Mouse (Mus musculus) hindbrain, embryonic 12.5 days (tissue): Measurements from ENCODE around the gene Olfr322. TPM values are rescaled to one million over a fixed set of nuclear protein-coding genes. Genes with fewer than 3 reads are reported as not detected.

ENCODE experiments used
- ATAC-seq: fragments of 200-750 bp; cut with Nextera tagmentation; 2 replicates; pipeline ENCODE4 v1.8.0; 2017; ENCODE audit warnings: moderate TSS enrichment; ENCODE audit not compliant: low FRiP score
- H3K27ac ChIP-seq: fragments of 300-500 bp; sonication (generic); 2 replicates; pipeline ENCODE4 v1.5.1; 2016; ENCODE audit warnings: mild to moderate bottlenecking
- H3K27me3 ChIP-seq: fragments of 300-500 bp; sonication (generic); 2 replicates; pipeline ENCODE4 v1.6.1; 2016; ENCODE audit warnings: mild to moderate bottlenecking
- H3K36me3 ChIP-seq: fragments of 300-500 bp; sonication (generic); 2 replicates; pipeline ENCODE4 v1.6.1; 2016; ENCODE audit warnings: mild to moderate bottlenecking
- H3K4me1 ChIP-seq: fragments of 300-500 bp; sonication (generic); 2 replicates; pipeline ENCODE4 v1.6.1; 2016
- H3K4me2 ChIP-seq: fragments of 300-500 bp; sonication (generic); replicated peaks from 2 replicates; pipeline ENCODE4 v1.6.1; 2016; ENCODE audit warnings: mild to moderate bottlenecking
- H3K4me3 ChIP-seq: fragments of 300-500 bp; sonication (generic); 2 replicates; pipeline ENCODE4 v1.5.1; 2016; ENCODE audit warnings: mild to moderate bottlenecking
- H3K9ac ChIP-seq: fragments of 300-500 bp; sonication (generic); 2 replicates; pipeline ENCODE4 v1.6.1; 2016; ENCODE audit warnings: mild to moderate bottlenecking, moderate library complexity
- H3K9me3 ChIP-seq: fragments of 300-500 bp; sonication (generic); replicated peaks from 2 replicates; pipeline ENCODE4 v1.6.1; 2016; ENCODE audit warnings: mild to moderate bottlenecking
- WGBS: fragments of 180-500 bp; shearing (Covaris S2); methylation state at CpG from one replicate; pipeline ENCODE4 v1.1.7; 2016; 5-methylcytosine and 5-hydroxymethylcytosine counted together
- polyA plus RNA-seq: library from polyadenylated mRNA; unstranded; fragments of >200 nt; fragmentation: Nextera tagmentation; extraction: Ambion mirVana; gene quantifications from 2 replicates; pipeline ENCODE4 v1.2.1, GENCODE M21; 2016

The Olfr322 gene
- not detected in 2 replicates for polyA plus RNA-seq

- H3K27me3 ChIP-seq: no peaks in the 10 kb centered on the region
- H3K4me3 ChIP-seq: no peak within 1 kb of the TSS
- H3K4me2 ChIP-seq: no peak within 1 kb of the TSS
- ATAC-seq: no peak
- 92% methylated on average over 4 of the region's 4 CpGs for WGBS
- H3K36me3 ChIP-seq: no peaks in the 10 kb centered on the region
- H3K9me3 ChIP-seq: no peaks in the 10 kb centered on the region
- H3K27ac ChIP-seq: no peak within 1 kb of the TSS
- no peaks in the 10 kb centered on the region; the same call in 1 of the 2 replicates for H3K4me1 ChIP-seq
- H3K9ac ChIP-seq: no peak within 1 kb of the TSS
Measured at GRCm38 (mm10) chr11:58658596-58658995, at the start of gene Olfr322. Olfr322 (plus strand) TSS chr11:58658782.

GRCm38 (mm10) chr11:58613359-58613758, 45.2 kb upstream of the Olfr322 start:
- no peak overlapping the region for H3K9ac ChIP-seq
- no peaks in the 10 kb centered on the region for H3K36me3 ChIP-seq
- H3K4me1 ChIP-seq: peaks cover 3% of the 10 kb centered on the region; the same call in 1 of the 2 replicates
- H3K4me2 ChIP-seq: no peak overlapping the region
- no peak for ATAC-seq
- no peaks in the 10 kb centered on the region for H3K9me3 ChIP-seq
- 91% methylated on average over 3 of the region's 3 CpGs for WGBS
- no peak overlapping the region for H3K27ac ChIP-seq
- H3K27me3 ChIP-seq: no peaks in the 10 kb centered on the region
- no peak overlapping the region for H3K4me3 ChIP-seq

GRCm38 (mm10) chr11:58614526-58614925, 44.1 kb upstream of the Olfr322 start:
- Histone ChIP-seq H3K4me2 (no peak overlapping the region), H3K4me1 (peaks cover 9% of the 10 kb centered on the region)
- no peak for ATAC-seq

GRCm38 (mm10) chr11:58615975-58616374, 42.6 kb upstream of the Olfr322 start, which contains the start of gene 2210407C18Rik:
2210407C18Rik (minus strand) TSS chr11:58616075.
- no peak for ATAC-seq
- Histone ChIP-seq H3K9me3 (no peaks in the 10 kb centered on the region), H3K27me3 (no peaks in the 10 kb centered on the region), H3K9ac (no peak within 1 kb of the TSS), H3K27ac (no peak within 1 kb of the TSS), H3K4me3 (no peak within 1 kb of the TSS), H3K4me2 (no peak within 1 kb of the TSS), H3K4me1 (peaks cover 9% of the 10 kb centered on the region), H3K36me3 (no peaks in the 10 kb centered on the region)
- WGBS: 89% methylated on average over 4 of the region's 4 CpGs

More at GRCm38 (mm10) chr11:58614526-58614925, 44.1 kb upstream of the Olfr322 start:
- no peaks in the 10 kb centered on the region for H3K36me3 ChIP-seq
- H3K9me3 ChIP-seq: no peaks in the 10 kb centered on the region
- H3K27me3 ChIP-seq: no peaks in the 10 kb centered on the region
- H3K27ac ChIP-seq: no peak overlapping the region
- H3K4me3 ChIP-seq: no peak overlapping the region
- H3K9ac ChIP-seq: no peak overlapping the region

GRCm38 (mm10) chr11:58618369-58618768, 40.2 kb upstream of the Olfr322 start:
- H3K4me3 ChIP-seq: no peak overlapping the region
- peaks cover 9% of the 10 kb centered on the region for H3K4me1 ChIP-seq
- H3K9me3 ChIP-seq: no peaks in the 10 kb centered on the region
- no peak for ATAC-seq
- H3K4me2 ChIP-seq: no peak overlapping the region
- 76% methylated on average over 3 of the region's 3 CpGs for WGBS
- no peaks in the 10 kb centered on the region for H3K36me3 ChIP-seq
- H3K27ac ChIP-seq: no peak overlapping the region
- H3K27me3 ChIP-seq: no peaks in the 10 kb centered on the region
- H3K9ac ChIP-seq: no peak overlapping the region

- Histone ChIP-seq H3K4me1 (peaks cover 9% of the 10 kb centered on the region), H3K4me3 (no peak overlapping the region), H3K9me3 (no peaks in the 10 kb centered on the region), H3K27me3 (no peaks in the 10 kb centered on the region), H3K4me2 (no peak overlapping the region), H3K27ac (no peak overlapping the region), H3K36me3 (no peaks in the 10 kb centered on the region), H3K9ac (no peak overlapping the region)
- WGBS: 45% methylated on average over 6 of the region's 6 CpGs
- no peak for ATAC-seq
Measured at GRCm38 (mm10) chr11:58618793-58619192, 39.8 kb upstream of the Olfr322 start.

GRCm38 (mm10) chr11:58626146-58626545, 32.4 kb upstream of the Olfr322 start:
- H3K27me3 ChIP-seq: no peaks in the 10 kb centered on the region

GRCm38 (mm10) chr11:58630401-58630800, 28.2 kb upstream of the Olfr322 start, which contains the start of gene Olfr323:
Olfr323 (minus strand) TSS chr11:58630501.
- H3K9me3 ChIP-seq: no peaks in the 10 kb centered on the region
- no peak within 1 kb of the TSS for H3K9ac ChIP-seq
- no peak for ATAC-seq
- no peaks in the 10 kb centered on the region for H3K36me3 ChIP-seq
- no peak within 1 kb of the TSS for H3K4me2 ChIP-seq
- WGBS: 74% methylated on average over 5 of the region's 5 CpGs
- no peaks in the 10 kb centered on the region for H3K27me3 ChIP-seq
- H3K4me3 ChIP-seq: no peak within 1 kb of the TSS
- H3K27ac ChIP-seq: no peak within 1 kb of the TSS
- H3K4me1 ChIP-seq: no peaks in the 10 kb centered on the region

More at GRCm38 (mm10) chr11:58626146-58626545, 32.4 kb upstream of the Olfr322 start:
- WGBS: 55% methylated on average over 4 of the region's 4 CpGs
- Histone ChIP-seq H3K4me3 (no peak overlapping the region), H3K9me3 (no peaks in the 10 kb centered on the region), H3K36me3 (no peaks in the 10 kb centered on the region), H3K4me1 (no peaks in the 10 kb centered on the region), H3K27ac (no peak overlapping the region), H3K4me2 (no peak overlapping the region), H3K9ac (no peak overlapping the region)
- ATAC-seq: no peak

- ATAC-seq: no peak
- H3K9me3 ChIP-seq: no peaks in the 10 kb centered on the region
- no peaks in the 10 kb centered on the region for H3K4me1 ChIP-seq
- no peak overlapping the region for H3K27ac ChIP-seq
- H3K27me3 ChIP-seq: peaks cover 4% of the 10 kb centered on the region
- no peak overlapping the region for H3K4me2 ChIP-seq
- H3K9ac ChIP-seq: no peak overlapping the region
- no peak overlapping the region for H3K4me3 ChIP-seq
- no peaks in the 10 kb centered on the region for H3K36me3 ChIP-seq
- WGBS: 72% methylated on average over 4 of the region's 4 CpGs
Measured at GRCm38 (mm10) chr11:58634878-58635277, 23.7 kb upstream of the Olfr322 start.

- H3K4me2 ChIP-seq: no peak overlapping the region
- H3K4me3 ChIP-seq: no peak overlapping the region
- WGBS: 16% methylated on average over 3 of the region's 4 CpGs
- H3K9ac ChIP-seq: no peak overlapping the region
- H3K9me3 ChIP-seq: no peaks in the 10 kb centered on the region
- H3K27me3 ChIP-seq: peaks cover 15% of the 10 kb centered on the region
- ATAC-seq: no peak
- no peaks in the 10 kb centered on the region for H3K36me3 ChIP-seq
- peaks cover 9% of the 10 kb centered on the region for H3K4me1 ChIP-seq
- no peak overlapping the region for H3K27ac ChIP-seq
Measured at GRCm38 (mm10) chr11:58636376-58636977, 22.1 kb upstream of the Olfr322 start.

GRCm38 (mm10) chr11:58638176-58638701, 20.3 kb upstream of the Olfr322 start:
- Histone ChIP-seq H3K4me2 (no peak overlapping the region), H3K4me1 (peaks cover 9% of the 10 kb centered on the region), H3K4me3 (no peak overlapping the region), H3K9me3 (no peaks in the 10 kb centered on the region), H3K36me3 (no peaks in the 10 kb centered on the region), H3K27me3 (peaks cover 21% of the 10 kb centered on the region), H3K9ac (no peak overlapping the region), H3K27ac (no peak overlapping the region)
- WGBS: 76% methylated on average over 7 of the region's 7 CpGs
- no peak for ATAC-seq

- peaks cover 21% of the 10 kb centered on the region for H3K27me3 ChIP-seq
- H3K9me3 ChIP-seq: no peaks in the 10 kb centered on the region
- peak within 1 kb of the TSS; percentile 66 for H3K9ac ChIP-seq
- H3K4me2 ChIP-seq: peak within 1 kb of the TSS; percentile 93
- WGBS: 7% methylated on average over 34 of the region's 34 CpGs
- peaks cover 9% of the 10 kb centered on the region for H3K4me1 ChIP-seq
- no peak for ATAC-seq
- H3K4me3 ChIP-seq: peak within 1 kb of the TSS; percentile 37
- H3K27ac ChIP-seq: no peak within 1 kb of the TSS
- H3K36me3 ChIP-seq: no peaks in the 10 kb centered on the region
Measured at GRCm38 (mm10) chr11:58640272-58640867, 18.2 kb upstream of the Olfr322 start, which contains the start of gene Trim58. Trim58 (plus strand) TSS chr11:58640465.
